Mouse (Mus musculus): ENCODE results near the gene Dnase1l2. TPM values are rescaled to one million over a fixed set of nuclear protein-coding genes. Genes with fewer than 3 reads are reported as not detected.

The Dnase1l2 gene
- 10 to 100 TPM in 1 of 2 experiments, 1 to 10 TPM in 1; 4.8 to 10.4 TPM for polyA plus RNA-seq (2017; shearing (Covaris generic))

DNA sequence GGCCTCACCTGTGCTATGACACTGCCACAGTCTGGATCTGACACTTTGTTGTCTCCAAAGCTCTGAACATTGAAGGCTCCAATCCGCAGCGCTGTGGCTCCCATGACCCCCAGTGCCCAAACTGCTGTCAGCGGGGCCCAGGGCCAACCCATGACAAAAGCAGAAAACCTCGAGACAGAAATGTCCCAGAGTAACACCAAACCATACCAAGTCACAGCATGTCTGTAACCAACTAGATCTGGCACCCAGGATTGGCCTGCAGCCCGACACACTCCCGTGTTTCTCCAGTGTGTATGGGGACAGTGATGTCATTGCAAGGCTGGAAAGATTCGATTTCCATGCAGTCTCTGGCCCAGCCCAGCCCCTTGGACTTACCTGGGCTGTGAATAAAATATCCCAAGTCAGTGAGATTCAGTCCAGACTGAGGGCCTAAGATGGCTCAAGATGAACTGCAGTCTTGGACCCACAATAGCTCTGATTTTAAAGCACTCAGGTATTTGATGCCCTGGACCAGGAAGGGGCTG lies at the start of gene Dnase1l2:
TSS of gene Dnase1l2 (minus strand) at position 474 of the 524 bp plus-strand sequence.

DNA sequence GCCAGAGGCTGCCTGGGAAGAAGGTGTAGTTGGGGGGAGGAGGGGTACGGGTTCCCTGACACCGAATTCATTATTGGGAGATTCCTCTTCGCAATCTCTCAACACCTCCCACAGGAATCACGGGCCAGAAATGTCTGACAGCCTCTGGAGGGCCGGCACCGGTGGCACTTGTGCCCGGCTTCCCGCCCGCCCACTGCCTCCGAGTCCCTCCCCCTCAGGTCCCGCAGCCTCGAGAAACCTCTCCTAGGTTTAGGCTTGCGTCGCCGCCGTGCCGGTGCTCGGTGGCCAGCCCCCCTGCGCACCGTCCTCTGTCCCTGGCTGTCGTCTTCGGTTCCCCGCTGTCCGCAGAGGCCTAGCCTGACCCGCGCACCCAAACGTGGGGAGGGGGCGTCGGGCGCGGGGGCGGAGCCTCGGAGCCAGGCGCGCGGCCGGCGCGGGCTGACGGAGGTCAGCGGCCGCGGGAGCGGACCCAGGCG lies 45.3 kb upstream of the Dnase1l2 start, which contains the start of gene Caskin1:
TSS of gene Caskin1 (plus strand) at position 416 of the 476 bp plus-strand sequence.

DNA sequence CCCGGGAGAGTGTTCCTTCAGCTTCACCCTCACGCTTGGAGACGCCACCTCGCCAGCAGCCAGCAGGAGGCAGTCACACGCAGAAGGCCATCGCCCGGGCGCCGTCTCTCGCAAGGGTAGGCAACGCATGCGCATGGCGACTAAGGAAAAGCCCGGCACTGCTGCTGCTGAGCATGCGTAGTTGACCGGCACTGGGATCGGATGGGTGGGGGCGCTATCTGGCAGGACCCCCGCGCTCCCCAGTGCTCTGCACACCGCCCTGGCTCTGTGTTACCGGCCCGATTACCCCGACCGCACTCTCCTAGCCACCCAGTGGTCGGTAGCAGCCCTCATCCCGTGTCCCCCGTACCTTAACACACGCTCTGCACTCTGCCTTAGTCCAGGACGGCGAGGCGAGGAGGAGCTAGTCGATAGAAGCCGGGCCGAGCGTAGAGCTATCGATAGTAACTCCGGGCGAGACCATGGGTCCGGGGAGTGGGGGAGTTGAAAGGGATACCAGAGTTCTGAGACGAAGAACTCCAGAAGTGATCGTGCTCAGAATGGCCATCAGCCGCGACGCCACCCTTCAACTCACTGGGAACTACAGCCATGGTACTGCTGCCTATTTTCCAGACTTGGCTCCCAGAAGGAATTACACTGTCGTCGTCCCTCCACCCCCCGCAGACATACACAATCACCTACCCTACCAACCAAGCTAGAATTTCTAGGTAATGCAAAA lies 35.9 kb upstream of the Dnase1l2 start, which contains the start of gene Mlst8:
TSS of gene Mlst8 (minus strand) at position 416 of the 718 bp plus-strand sequence.

DNA sequence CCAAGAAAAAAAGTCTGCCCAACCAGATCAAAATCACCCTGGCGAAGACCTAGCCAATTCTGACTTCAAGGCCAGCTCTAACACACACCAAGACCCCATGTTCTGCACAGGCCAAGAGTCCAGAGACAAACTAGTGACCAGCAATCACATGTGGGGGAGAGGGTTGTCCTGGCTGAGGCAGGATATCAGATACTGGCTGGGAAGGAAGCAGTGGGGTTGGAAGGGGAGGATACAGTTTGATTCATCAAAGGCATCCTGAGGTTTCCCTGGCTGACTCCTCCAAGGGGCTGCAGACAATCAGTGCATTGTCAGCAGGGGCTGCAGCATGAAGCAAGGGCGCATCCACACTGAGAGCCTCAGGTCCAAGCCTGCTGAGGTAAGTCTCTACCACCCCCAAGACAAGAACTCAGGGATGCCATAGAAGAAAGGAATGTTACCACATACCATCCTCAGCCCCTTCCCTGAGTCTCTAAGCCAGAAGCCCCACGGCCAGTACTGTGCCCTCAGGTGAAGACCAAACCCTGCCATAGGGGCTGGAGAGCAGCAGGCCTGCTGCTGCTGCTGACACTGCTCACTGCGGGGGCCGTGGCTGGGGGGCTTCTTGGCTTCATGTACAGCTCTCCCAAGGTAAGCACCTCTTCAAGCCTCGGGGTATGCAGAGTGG lies 30.8 kb upstream of the Dnase1l2 start, which contains the start of gene Bricd5:
TSS of gene Bricd5 (plus strand) at position 273 of the 664 bp plus-strand sequence.

GRCm38 (mm10) chr17:24469910-24470602 lies 27.2 kb upstream of the Dnase1l2 start, which contains the start of the genes E4f1 and Pgp:
Gene E4f1, minus strand, starts transcription at chr17:24470313.
Gene Pgp, plus strand, starts transcription at chr17:24470392.

GRCm38 (mm10) chr17:24426471-24427169 lies 16.3 kb downstream of the Dnase1l2 start, which contains the start of gene Eci1:
Gene Eci1, plus strand, starts transcription at chr17:24426641.

GRCm38 (mm10) chr17:24414230-24414976 lies 28.5 kb downstream of the Dnase1l2 start, which contains the start of gene Rnps1:
Gene Rnps1, plus strand, starts transcription at chr17:24414565.

Other genes starting within 250 kb of the Dnase1l2 start
- 1 to 10 TPM in 1 of 2 experiments, under 1 TPM in 1; 0.75 to 4.4 TPM for gene Tbc1d24, start 237.5 kb downstream of the Dnase1l2 start, polyA plus RNA-seq (2017; shearing (Covaris generic))
- under 1 TPM; 0.07 to 0.84 TPM for gene Ntn3, start 233.6 kb downstream of the Dnase1l2 start, polyA plus RNA-seq (2017; shearing (Covaris generic))
- gene Tedc2, start 222.3 kb downstream of the Dnase1l2 start, polyA plus RNA-seq (2017; shearing (Covaris generic)): 1 to 10 TPM; 4.0 to 5.1 TPM
- gene Ccnf, start 191.6 kb downstream of the Dnase1l2 start, polyA plus RNA-seq (2017; shearing (Covaris generic)): 1 to 10 TPM in 1 of 2 experiments, under 1 TPM in 1; 0.71 to 2.7 TPM
- gene Abca17, start 92.0 kb downstream of the Dnase1l2 start, polyA plus RNA-seq (2017; shearing (Covaris generic)): under 1 TPM; 0.20 to 0.24 TPM
- gene Abca3, start 91.2 kb downstream of the Dnase1l2 start, polyA plus RNA-seq (2017; shearing (Covaris generic)): 10 to 100 TPM; 28.9 to 30.9 TPM
- gene Rnps1, start 28.5 kb downstream of the Dnase1l2 start, polyA plus RNA-seq (2017; shearing (Covaris generic)): 100 to 1,000 TPM; 167 to 196 TPM
- 100 to 1,000 TPM in 1 of 2 experiments, 10 to 100 TPM in 1; 73.6 to 103 TPM for gene Eci1, start 16.5 kb downstream of the Dnase1l2 start, polyA plus RNA-seq (2017; shearing (Covaris generic))
- 100 to 1,000 TPM; 101 to 133 TPM for gene E4f1, start 27.2 kb upstream of the Dnase1l2 start, polyA plus RNA-seq (2017; shearing (Covaris generic))
- 10 to 100 TPM; 40.5 to 44.7 TPM for gene Pgp, start 27.3 kb upstream of the Dnase1l2 start, polyA plus RNA-seq (2017; shearing (Covaris generic))
- under 1 TPM in 1 of 2 experiments, not detected in 1; 0.55 TPM for gene Bricd5, start 30.8 kb upstream of the Dnase1l2 start, polyA plus RNA-seq (2017; shearing (Covaris generic))
- gene Mlst8, start 36.0 kb upstream of the Dnase1l2 start, polyA plus RNA-seq (2017; shearing (Covaris generic)): 10 to 100 TPM; 20.4 to 29.8 TPM
- 1 to 10 TPM in 1 of 2 experiments, under 1 TPM in 1; 0.68 to 6.5 TPM for gene Caskin1, start 45.5 kb upstream of the Dnase1l2 start, polyA plus RNA-seq (2017; shearing (Covaris generic))
- 10 to 100 TPM; 71.3 to 72.8 TPM for gene Traf7, start 84.8 kb upstream of the Dnase1l2 start, polyA plus RNA-seq (2017; shearing (Covaris generic))
- 1 to 10 TPM; 5.4 to 9.0 TPM for gene Rab26, start 91.1 kb upstream of the Dnase1l2 start, polyA plus RNA-seq (2017; shearing (Covaris generic))
- gene Pkd1, start 106.7 kb upstream of the Dnase1l2 start, polyA plus RNA-seq (2017; shearing (Covaris generic)): 10 to 100 TPM; 42.0 to 67.1 TPM
- gene Tsc2, start 189.5 kb upstream of the Dnase1l2 start, polyA plus RNA-seq (2017; shearing (Covaris generic)): 10 to 100 TPM; 46.6 to 49.7 TPM
- gene Nthl1, start 189.6 kb upstream of the Dnase1l2 start, polyA plus RNA-seq (2017; shearing (Covaris generic)): 1 to 10 TPM; 5.8 to 8.3 TPM
- under 1 TPM in 1 of 2 experiments, not detected in 1; 0.68 TPM for gene Slc9a3r2, start 207.2 kb upstream of the Dnase1l2 start, polyA plus RNA-seq (2017; shearing (Covaris generic))
- gene Npw, start 215.4 kb upstream of the Dnase1l2 start, polyA plus RNA-seq (2017; shearing (Covaris generic)): not detected
- 10 to 100 TPM; 18.3 to 27.2 TPM for gene Zfp598, start 226.6 kb upstream of the Dnase1l2 start, polyA plus RNA-seq (2017; shearing (Covaris generic))
- 1 to 10 TPM in 1 of 2 experiments, under 1 TPM in 1; 0.42 to 1.3 TPM for gene Syngr3, start 246.8 kb upstream of the Dnase1l2 start, polyA plus RNA-seq (2017; shearing (Covaris generic))

All from inflammation-experienced regulatory T-cells (primary cell).